Comparison of ENCODE assay signal across 17 mouse cellular contexts in the genomic region with DNA sequence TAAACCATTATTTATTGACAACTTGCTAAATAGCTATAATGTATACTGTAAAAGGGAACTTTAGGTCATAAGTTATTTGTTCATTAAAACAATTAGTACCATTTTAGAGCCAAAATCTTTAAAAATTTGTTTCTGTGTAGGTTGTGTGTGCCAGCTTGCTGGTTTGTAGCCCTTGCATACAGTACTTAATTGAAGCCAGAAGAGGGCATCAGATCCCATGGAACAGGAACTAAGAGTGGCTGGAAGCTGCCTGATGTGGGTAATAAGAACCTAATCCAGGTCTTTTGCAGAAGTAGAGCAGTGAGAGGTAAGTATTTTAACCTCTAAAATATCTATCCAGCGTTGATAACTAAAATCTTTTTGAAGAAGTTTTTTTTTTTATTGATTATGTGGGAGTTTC.
DNase-seq lines count a peak whose midpoint lies in the region; ATAC-seq and TF ChIP-seq lines count a peak whose summit lies in the region.
"Had no signal": no experiment of that assay in that cellular context is flagged by ENCODE, and none has a peak within 500 bp of the region (broad histone marks: within the 10 kb centered on the region; RNA-seq: fewer than 3 reads in every experiment).

No protein-coding gene starts in this region.

- H3K4me1 ChIP-seq in intestine, postnatal 0 days (replicated peaks; ENCODE audit: control insufficient read depth, insufficient read depth, low read length), result no peaks in the 10 kb centered on the region
- no peaks in the 10 kb centered on the region for H3K4me1 ChIP-seq in intestine, embryonic 15.5 days (replicated peaks)
- H3K4me1 ChIP-seq in lung, postnatal 0 days (ENCODE audit: insufficient read depth, low read depth, low read length), result no peaks in the 10 kb centered on the region
- no peaks in the 10 kb centered on the region for H3K4me1 ChIP-seq in MEL (ENCODE audit: control insufficient read depth in 1 of 2, insufficient read depth in 2 of 2, low read length in 2 of 2)
- H3K4me1 ChIP-seq: embryonic facial prominence, embryonic 13.5 days; heart, embryonic 12.5 days; limb, embryonic 15.5 days; megakaryocyte, embryonic 14.5 days; neural tube, embryonic 13.5 days had no signal

- no peak for TF ChIP-seq POLR2A in MEL (IDR thresholded peaks at IDR 0.05; ENCODE audit: control insufficient read depth in 1 of 2, insufficient read depth in 1 of 2, low read depth in 1 of 2, low read length in 2 of 2, poor library complexity in 1 of 2)

- no peaks in the 10 kb centered on the region for H3K27me3 ChIP-seq in intestine, postnatal 0 days (replicated peaks; ENCODE audit: control insufficient read depth, insufficient read depth, low read length)
- no peaks in the 10 kb centered on the region for H3K27me3 ChIP-seq in intestine, embryonic 15.5 days (replicated peaks)
- H3K27me3 ChIP-seq in lung, postnatal 0 days (replicated peaks; ENCODE audit: insufficient read depth, low read length), result no peaks in the 10 kb centered on the region
- no peaks in the 10 kb centered on the region for H3K27me3 ChIP-seq in MEL (ENCODE audit: control insufficient read depth in 1 of 2, insufficient read depth in 2 of 2, low read length in 2 of 2)
- H3K27me3 ChIP-seq: embryonic facial prominence, embryonic 13.5 days; heart, embryonic 12.5 days; limb, embryonic 15.5 days; megakaryocyte, embryonic 14.5 days; neural tube, embryonic 13.5 days had no signal

- H3K36me3 ChIP-seq in intestine, postnatal 0 days (ENCODE audit: control insufficient read depth, insufficient read depth), result no peaks in the 10 kb centered on the region
- no peaks in the 10 kb centered on the region for H3K36me3 ChIP-seq in intestine, embryonic 15.5 days
- H3K36me3 ChIP-seq in lung, postnatal 0 days (ENCODE audit: insufficient read depth, low read length), result no peaks in the 10 kb centered on the region
- H3K36me3 ChIP-seq in MEL (ENCODE audit: control insufficient read depth in 1 of 2, insufficient read depth in 2 of 2, low read length in 2 of 2), result no peaks in the 10 kb centered on the region
- H3K36me3 ChIP-seq: embryonic facial prominence, embryonic 13.5 days; heart, embryonic 12.5 days; limb, embryonic 15.5 days; neural tube, embryonic 13.5 days had no signal

- peak; percentile 63 for TF ChIP-seq RAD21 in MEL (IDR thresholded peaks at IDR 0.05; ENCODE audit: low read depth, low read length)

- H3K4me2 ChIP-seq in intestine, postnatal 0 days (replicated peaks; ENCODE audit: low read depth), result no peak overlapping the region
- no peak overlapping the region for H3K4me2 ChIP-seq in intestine, embryonic 15.5 days (replicated peaks)
- H3K4me2 ChIP-seq in lung, postnatal 0 days (replicated peaks; ENCODE audit: low read depth, low read length), result no peak overlapping the region
- H3K4me2 ChIP-seq: embryonic facial prominence, embryonic 13.5 days; heart, embryonic 12.5 days; limb, embryonic 15.5 days; neural tube, embryonic 13.5 days had no signal

- no peak overlapping the region for H3K4me3 ChIP-seq in intestine, postnatal 0 days (ENCODE audit: low read depth, low read length)
- H3K4me3 ChIP-seq in intestine, embryonic 15.5 days (replicated peaks), result no peak overlapping the region
- H3K4me3 ChIP-seq in lung, postnatal 0 days (ENCODE audit: low read depth, low read length), result no peak overlapping the region
- H3K4me3 ChIP-seq in MEL (ENCODE audit: control insufficient read depth in 1 of 2, insufficient read depth in 1 of 2, low read depth in 2 of 2, low read length in 2 of 2), result no peak overlapping the region
- H3K4me3 ChIP-seq: embryonic facial prominence, embryonic 13.5 days; heart, embryonic 12.5 days; limb, embryonic 15.5 days; megakaryocyte, embryonic 14.5 days; neural tube, embryonic 13.5 days had no signal

- H3K9me3 ChIP-seq in intestine, postnatal 0 days (ENCODE audit: control insufficient read depth), result no peaks in the 10 kb centered on the region
- no peaks in the 10 kb centered on the region for H3K9me3 ChIP-seq in intestine, embryonic 15.5 days
- no peaks in the 10 kb centered on the region for H3K9me3 ChIP-seq in lung, postnatal 0 days (ENCODE audit: low read length)
- no peaks in the 10 kb centered on the region for H3K9me3 ChIP-seq in MEL (replicated peaks; ENCODE audit: insufficient read depth, low read length)
- H3K9me3 ChIP-seq: embryonic facial prominence, embryonic 13.5 days; heart, embryonic 12.5 days; limb, embryonic 15.5 days; megakaryocyte, embryonic 14.5 days; neural tube, embryonic 13.5 days had no signal

- peak; percentile 55 for TF ChIP-seq CTCF in intestine, postnatal 0 days (IDR thresholded peaks at IDR 0.05; ENCODE audit: low read depth)
- TF ChIP-seq CTCF in lung, postnatal 0 days (IDR thresholded peaks at IDR 0.05), result peak; percentile 14; the same call in 1 of the 2 replicates
- peak; percentile 9 to 44 (median 24); a peak in 3 of 6 replicates for TF ChIP-seq CTCF in MEL (IDR thresholded peaks at IDR 0.05 in 2 of 3, conservative IDR thresholded peaks at IDR 0.05 in 1 of 3; ENCODE audit: control insufficient read depth in 1 of 3, insufficient read depth in 1 of 3, low read depth in 2 of 3, low read length in 3 of 3, poor library complexity in 1 of 3, severe bottlenecking in 1 of 3)

- WGBS in intestine, postnatal 0 days, result 63% methylated on average over 1 of the region's 1 CpGs
- 65% methylated on average over 1 of the region's 1 CpGs for WGBS in intestine, embryonic 15.5 days
- 56% methylated on average over 1 of the region's 1 CpGs for WGBS in lung, postnatal 0 days

- H3K9ac ChIP-seq in intestine, postnatal 0 days (ENCODE audit: low read depth, low read length), result no peak overlapping the region
- H3K9ac ChIP-seq in intestine, embryonic 15.5 days, result no peak overlapping the region
- H3K9ac ChIP-seq in lung, postnatal 0 days (replicated peaks; ENCODE audit: low read depth), result no peak overlapping the region
- no peak overlapping the region for H3K9ac ChIP-seq in MEL (ENCODE audit: control insufficient read depth, low read depth, low read length, poor library complexity, severe bottlenecking)
- H3K9ac ChIP-seq: embryonic facial prominence, embryonic 13.5 days; heart, embryonic 12.5 days; limb, embryonic 15.5 days; neural tube, embryonic 13.5 days had no signal

- no peak for DNase-seq in lung, postnatal 0 days (ENCODE audit: low spot score)
- no peak for DNase-seq in lung, postnatal 14 days
- peak; percentile 32 for DNase-seq in MEL (ENCODE audit: low read depth, low spot score)
- no peak for DNase-seq in Muller cell, postnatal 12 days (ENCODE audit: inconsistent ontology term)
- no peak for DNase-seq in cerebellum, postnatal 36 days
- DNase-seq: cerebellum, postnatal 25 days; gastrocnemius, postnatal 36 days; kidney, adult 11 months; lung, adult 2 months; right cerebral cortex, postnatal 4 days had no signal

- TF ChIP-seq EP300 in lung, postnatal 0 days (IDR thresholded peaks at IDR 0.05), result no peak
- no peak for TF ChIP-seq EP300 in MEL (IDR thresholded peaks at IDR 0.05; ENCODE audit: low read depth in 1 of 2, low read length in 2 of 2)

- no peaks in the 10 kb centered on the region for H3K79me2 ChIP-seq in MEL (ENCODE audit: control insufficient read depth, insufficient read depth, low read length, poor library complexity)

- ATAC-seq in intestine, postnatal 0 days, result no peak
- ATAC-seq in intestine, embryonic 15.5 days, result no peak
- ATAC-seq in lung, postnatal 0 days, result no peak

- no peak overlapping the region for H3K27ac ChIP-seq in intestine, postnatal 0 days (ENCODE audit: low read depth, low read length)
- no peak overlapping the region for H3K27ac ChIP-seq in intestine, embryonic 15.5 days
- H3K27ac ChIP-seq in lung, postnatal 0 days (ENCODE audit: low read length), result no peak overlapping the region
- H3K27ac ChIP-seq in MEL (ENCODE audit: control insufficient read depth, low read depth, low read length), result no peak overlapping the region
- H3K27ac ChIP-seq: embryonic facial prominence, embryonic 13.5 days; limb, embryonic 15.5 days; neural tube, embryonic 13.5 days had no signal

TF ChIP-seq in MEL, 35 proteins besides CTCF, POLR2A, EP300 and RAD21:
- TF ChIP-seq ZC3H11A (IDR thresholded peaks at IDR 0.05; ENCODE audit: low read depth, low read length), result peak; percentile 39; the same call in 1 of the 2 replicates
- peak; percentile 62 for TF ChIP-seq SMC3 (IDR thresholded peaks at IDR 0.05; ENCODE audit: low read depth, low read length)
- TF ChIP-seq JUND (IDR thresholded peaks at IDR 0.05; ENCODE audit: low read depth, low read length), result no peak
TF ChIP-seq in MEL: peak in this region for 2.
